Mouse (Mus musculus): Measurements from ENCODE around the gene Rab6a. TPM values are rescaled to one million over a fixed set of nuclear protein-coding genes. Genes with fewer than 3 reads are reported as not detected.
"Not testable (repeated sequence)": the region's sequence is repeated elsewhere in the genome, so short reads cannot be mapped to it uniquely, and the experiment has no call there.

Gene Rab6a
- 115 and 128 TPM in 2 replicates for polyA plus RNA-seq (2014; fragmentation: Nextera tagmentation; extraction: Ambion mirVana)

DNA sequence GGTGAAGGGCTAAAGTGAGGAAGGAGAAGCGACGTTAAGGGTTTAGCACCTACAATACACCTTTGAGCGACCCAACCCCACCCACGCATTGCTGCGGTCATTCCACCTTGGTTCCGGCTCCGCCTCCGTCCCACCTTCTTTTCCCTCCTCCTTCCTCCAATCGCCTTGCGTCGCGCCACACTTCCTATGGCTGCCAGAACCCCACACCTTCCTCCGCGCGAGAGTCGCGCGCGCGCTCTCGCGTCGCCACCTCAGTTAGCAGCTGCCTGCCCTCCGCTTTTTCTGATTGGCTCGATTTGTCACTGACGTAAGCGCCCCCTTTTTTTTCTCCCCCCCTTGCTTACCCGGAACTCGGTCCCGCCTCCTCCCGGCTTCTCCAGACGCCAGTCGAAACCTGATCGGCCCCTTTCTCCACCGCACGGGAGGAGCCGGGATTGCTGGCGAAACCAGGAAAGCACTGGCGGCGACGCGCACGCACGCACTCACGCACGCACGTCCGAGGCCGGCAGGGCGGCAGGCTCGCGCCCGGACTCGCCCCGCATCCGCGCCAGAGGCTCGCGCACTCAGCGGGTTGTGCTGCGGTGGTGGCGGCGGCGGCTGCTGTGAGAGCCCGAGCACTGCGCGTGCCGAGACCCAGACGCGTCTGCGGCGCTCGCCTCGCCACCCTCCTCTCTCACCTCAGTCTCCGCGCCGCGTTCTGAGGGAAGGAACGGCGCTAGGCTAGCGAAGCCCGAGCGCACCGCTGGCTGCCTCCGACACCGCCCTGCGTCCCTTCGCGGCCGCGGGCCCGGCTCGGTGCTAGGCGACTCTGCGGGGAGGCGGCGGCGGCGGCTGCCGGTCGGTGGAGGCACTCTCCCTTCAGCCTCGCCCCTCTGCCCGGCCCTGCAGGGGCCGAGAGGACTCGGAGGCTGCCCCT is at the start of gene Rab6a:
Gene Rab6a (plus strand): TSS at position 197 of the 916 bp plus-strand sequence.
- H3K27me3 ChIP-seq (ENCODE audit: control insufficient read depth, insufficient read depth, low read length), result no peaks in the 10 kb centered on the region
- no peaks in the 10 kb centered on the region for H3K4me1 ChIP-seq (ENCODE audit: control insufficient read depth, insufficient read depth, low read length)
- peak within 1 kb of the TSS; percentile 100 for H3K9ac ChIP-seq (ENCODE audit: low read depth, low read length)
- no peaks in the 10 kb centered on the region for H3K9me3 ChIP-seq (replicated peaks; ENCODE audit: control insufficient read depth, low read length)
- no peaks in the 10 kb centered on the region for H3K36me3 ChIP-seq (ENCODE audit: control insufficient read depth, insufficient read depth, low read length)
- WGBS (ENCODE audit: insufficient replicate concordance), result under 1% methylated on average over 71 of the region's 105 CpGs
- peak within 1 kb of the TSS; percentile 99 for H3K27ac ChIP-seq (ENCODE audit: low read depth, low read length)
- ATAC-seq (replicated peaks; ENCODE audit: insufficient number of reproducible peaks, low FRiP score, low TSS enrichment), result peak; percentile 93
- H3K4me2 ChIP-seq, result peak within 1 kb of the TSS; percentile 84
- H3K4me3 ChIP-seq (ENCODE audit: low read depth, low read length), result peak within 1 kb of the TSS; percentile 100

GRCm38 (mm10) chr7:100559331-100559730 is 47.9 kb upstream of the Rab6a start:
- H3K9ac ChIP-seq (ENCODE audit: low read depth, low read length), result no peak overlapping the region
- H3K4me3 ChIP-seq (ENCODE audit: low read depth, low read length), result no peak overlapping the region
- no peaks in the 10 kb centered on the region for H3K36me3 ChIP-seq (ENCODE audit: control insufficient read depth, insufficient read depth, low read length)
- WGBS (ENCODE audit: insufficient replicate concordance), result 82% methylated on average over 4 of the region's 4 CpGs
- no peak overlapping the region for H3K27ac ChIP-seq (ENCODE audit: low read depth, low read length)
- H3K27me3 ChIP-seq (ENCODE audit: control insufficient read depth, insufficient read depth, low read length), result no peaks in the 10 kb centered on the region
- no peak for ATAC-seq (replicated peaks; ENCODE audit: insufficient number of reproducible peaks, low FRiP score, low TSS enrichment)
- H3K4me1 ChIP-seq (ENCODE audit: control insufficient read depth, insufficient read depth, low read length), result peaks cover 9% of the 10 kb centered on the region
- no peaks in the 10 kb centered on the region for H3K9me3 ChIP-seq (replicated peaks; ENCODE audit: control insufficient read depth, low read length)
- no peak overlapping the region for H3K4me2 ChIP-seq

- Histone ChIP-seq H3K9me3 (replicated peaks; ENCODE audit: control insufficient read depth, low read length) (no peaks in the 10 kb centered on the region), H3K4me3 (ENCODE audit: low read depth, low read length) (no peak overlapping the region), H3K4me1 (ENCODE audit: control insufficient read depth, insufficient read depth, low read length) (no peaks in the 10 kb centered on the region), H3K9ac (ENCODE audit: low read depth, low read length) (no peak overlapping the region), H3K4me2 (no peak overlapping the region), H3K27me3 (ENCODE audit: control insufficient read depth, insufficient read depth, low read length) (no peaks in the 10 kb centered on the region), H3K36me3 (ENCODE audit: control insufficient read depth, insufficient read depth, low read length) (peaks cover 2% of the 10 kb centered on the region; the same call in 1 of the 2 replicates), H3K27ac (ENCODE audit: low read depth, low read length) (no peak overlapping the region)
- WGBS (ENCODE audit: insufficient replicate concordance), result 82% methylated on average over 11 of the region's 11 CpGs
- ATAC-seq (replicated peaks; ENCODE audit: insufficient number of reproducible peaks, low FRiP score, low TSS enrichment), result no peak
Observed at GRCm38 (mm10) chr7:100561861-100562587, 45.2 kb upstream of the Rab6a start.

DNA sequence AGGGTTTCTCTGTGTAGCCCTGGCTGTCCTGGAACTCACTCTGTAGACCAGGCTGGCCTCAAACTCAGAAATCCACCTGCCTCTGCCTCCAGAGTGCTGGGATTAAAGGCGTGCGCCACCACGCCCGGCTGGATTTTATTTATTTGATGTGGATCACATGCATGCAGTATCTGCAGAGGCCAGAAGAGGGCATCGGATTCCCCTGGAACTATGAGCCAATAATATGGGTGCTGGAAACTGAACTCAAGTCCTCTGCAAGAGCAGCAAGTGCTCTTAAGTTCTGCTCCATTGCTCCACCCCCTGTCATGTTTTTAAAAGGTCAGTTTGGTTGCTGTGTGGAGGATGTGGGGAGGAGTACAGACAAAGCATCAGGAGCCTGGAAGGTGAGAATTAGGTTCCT is 40.0 kb upstream of the Rab6a start:
- not testable (repeated sequence) for H3K36me3 ChIP-seq (ENCODE audit: control insufficient read depth, insufficient read depth, low read length); H3K4me2 ChIP-seq; H3K9ac ChIP-seq (ENCODE audit: low read depth, low read length); H3K27ac ChIP-seq (ENCODE audit: low read depth, low read length); H3K4me1 ChIP-seq (ENCODE audit: control insufficient read depth, insufficient read depth, low read length); H3K27me3 ChIP-seq (ENCODE audit: control insufficient read depth, insufficient read depth, low read length); H3K9me3 ChIP-seq (replicated peaks; ENCODE audit: control insufficient read depth, low read length); ATAC-seq (replicated peaks; ENCODE audit: insufficient number of reproducible peaks, low FRiP score, low TSS enrichment); H3K4me3 ChIP-seq (ENCODE audit: low read depth, low read length)
- 73% methylated on average over 5 of the region's 5 CpGs for WGBS (ENCODE audit: insufficient replicate concordance)

- H3K27me3 ChIP-seq (ENCODE audit: control insufficient read depth, insufficient read depth, low read length), result no peaks in the 10 kb centered on the region
- H3K27ac ChIP-seq (ENCODE audit: low read depth, low read length), result no peak overlapping the region
- H3K4me1 ChIP-seq (ENCODE audit: control insufficient read depth, insufficient read depth, low read length), result no peaks in the 10 kb centered on the region
- ATAC-seq (replicated peaks; ENCODE audit: insufficient number of reproducible peaks, low FRiP score, low TSS enrichment), result no peak
- H3K9me3 ChIP-seq (replicated peaks; ENCODE audit: control insufficient read depth, low read length), result no peaks in the 10 kb centered on the region
- peaks cover 4% of the 10 kb centered on the region; the same call in 1 of the 2 replicates for H3K36me3 ChIP-seq (ENCODE audit: control insufficient read depth, insufficient read depth, low read length)
- no peak overlapping the region for H3K4me3 ChIP-seq (ENCODE audit: low read depth, low read length)
- H3K4me2 ChIP-seq, result no peak overlapping the region
- no peak overlapping the region for H3K9ac ChIP-seq (ENCODE audit: low read depth, low read length)
Observed at GRCm38 (mm10) chr7:100569907-100570306, 37.3 kb upstream of the Rab6a start.

- 75% methylated on average over 3 of the region's 3 CpGs for WGBS (ENCODE audit: insufficient replicate concordance)
- no peak for ATAC-seq (replicated peaks; ENCODE audit: insufficient number of reproducible peaks, low FRiP score, low TSS enrichment)
- Histone ChIP-seq H3K9me3 (replicated peaks; ENCODE audit: control insufficient read depth, low read length) (no peaks in the 10 kb centered on the region), H3K4me2 (no peak overlapping the region), H3K27me3 (ENCODE audit: control insufficient read depth, insufficient read depth, low read length) (no peaks in the 10 kb centered on the region), H3K27ac (ENCODE audit: low read depth, low read length) (no peak overlapping the region), H3K9ac (ENCODE audit: low read depth, low read length) (no peak overlapping the region), H3K4me1 (ENCODE audit: control insufficient read depth, insufficient read depth, low read length) (no peaks in the 10 kb centered on the region), H3K36me3 (ENCODE audit: control insufficient read depth, insufficient read depth, low read length) (peaks cover 4% of the 10 kb centered on the region; the same call in 1 of the 2 replicates), H3K4me3 (ENCODE audit: low read depth, low read length) (no peak overlapping the region)
Observed at GRCm38 (mm10) chr7:100570930-100571715, 36.1 kb upstream of the Rab6a start.

DNA sequence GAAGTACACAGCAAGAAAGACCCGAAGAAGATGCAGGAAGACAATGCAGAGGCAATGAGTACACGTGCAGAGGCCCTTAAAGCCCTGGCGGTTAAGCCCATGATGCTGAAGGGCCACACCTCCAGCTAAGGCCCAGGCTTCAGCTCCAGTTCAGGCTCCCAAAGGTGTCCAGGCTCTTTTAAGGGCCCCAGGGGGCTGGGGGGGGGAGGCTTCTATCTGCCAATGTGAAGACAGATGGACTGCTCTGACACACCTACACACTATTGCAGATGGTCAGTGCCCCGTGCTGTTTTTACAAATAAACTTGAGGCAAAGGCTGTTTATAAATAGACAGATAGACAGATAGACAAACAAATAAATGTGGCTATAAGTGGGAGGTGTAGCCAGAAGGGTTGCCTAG is 35.1 kb upstream of the Rab6a start:
- H3K36me3 ChIP-seq (ENCODE audit: control insufficient read depth, insufficient read depth, low read length), result peaks cover 4% of the 10 kb centered on the region; the same call in 1 of the 2 replicates
- 75% methylated on average over 4 of the region's 4 CpGs for WGBS (ENCODE audit: insufficient replicate concordance)

GRCm38 (mm10) chr7:100572704-100573103 is 34.5 kb upstream of the Rab6a start:
- Histone ChIP-seq H3K4me1 (ENCODE audit: control insufficient read depth, insufficient read depth, low read length) (no peaks in the 10 kb centered on the region), H3K36me3 (ENCODE audit: control insufficient read depth, insufficient read depth, low read length) (no peaks in the 10 kb centered on the region), H3K27ac (ENCODE audit: low read depth, low read length) (no peak overlapping the region), H3K4me2 (no peak overlapping the region), H3K4me3 (ENCODE audit: low read depth, low read length) (no peak overlapping the region), H3K9ac (ENCODE audit: low read depth, low read length) (no peak overlapping the region), H3K27me3 (ENCODE audit: control insufficient read depth, insufficient read depth, low read length) (no peaks in the 10 kb centered on the region), H3K9me3 (replicated peaks; ENCODE audit: control insufficient read depth, low read length) (no peaks in the 10 kb centered on the region)
- WGBS (ENCODE audit: insufficient replicate concordance), result 83% methylated on average over 4 of the region's 4 CpGs
- no peak for ATAC-seq (replicated peaks; ENCODE audit: insufficient number of reproducible peaks, low FRiP score, low TSS enrichment)

More for the DNA sequence above, 35.1 kb upstream of the Rab6a start:
- H3K27me3 ChIP-seq (ENCODE audit: control insufficient read depth, insufficient read depth, low read length), result no peaks in the 10 kb centered on the region
- no peaks in the 10 kb centered on the region for H3K9me3 ChIP-seq (replicated peaks; ENCODE audit: control insufficient read depth, low read length)
- no peak overlapping the region for H3K4me3 ChIP-seq (ENCODE audit: low read depth, low read length)
- no peak overlapping the region for H3K9ac ChIP-seq (ENCODE audit: low read depth, low read length)
- no peak overlapping the region for H3K27ac ChIP-seq (ENCODE audit: low read depth, low read length)
- no peaks in the 10 kb centered on the region for H3K4me1 ChIP-seq (ENCODE audit: control insufficient read depth, insufficient read depth, low read length)
- no peak overlapping the region for H3K4me2 ChIP-seq
- no peak for ATAC-seq (replicated peaks; ENCODE audit: insufficient number of reproducible peaks, low FRiP score, low TSS enrichment)

Measured in heart, embryonic 11.5 days (tissue).